16 mouse cellular contexts compared by ENCODE assay signal in the genomic region with DNA sequence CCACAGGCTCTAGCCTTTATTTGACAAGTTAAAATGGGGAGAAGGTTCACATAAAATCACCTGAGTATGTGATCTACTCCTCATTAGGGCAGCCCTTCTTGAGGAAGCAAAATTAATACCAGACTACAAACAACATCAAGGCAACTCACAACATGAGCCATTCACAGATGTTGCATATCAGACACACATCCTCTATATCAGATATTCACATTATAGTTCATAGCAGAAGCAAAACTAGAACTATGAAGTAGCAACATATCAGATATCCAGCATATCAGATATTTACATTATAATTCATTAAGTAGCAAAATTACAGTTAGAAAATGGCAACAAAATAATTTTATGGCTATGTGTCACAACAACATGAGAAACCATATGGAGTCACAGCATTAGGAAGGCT.
"Had no signal": no experiment of that assay in that cellular context is flagged by ENCODE, and none has a peak within 500 bp of the region (broad histone marks: within the 10 kb centered on the region; RNA-seq: fewer than 3 reads in every experiment).

No protein-coding gene starts in this region.

- DNase-seq: retina, postnatal 1 day; right cerebral cortex, adult 18-20 months; right cerebral cortex, postnatal 14 days; right cerebral cortex, postnatal 25 days; right cerebral cortex, postnatal 4 days; spleen, adult 18-20 months; thymus, adult 18-20 months; thymus, adult 2 months; thymus, postnatal 14 days; thymus, postnatal 25 days; thymus, postnatal 36 days; thymus, postnatal 4 days had no signal

- H3K4me1 ChIP-seq: neural tube, embryonic 13.5 days; neural tube, embryonic 15.5 days; stomach, embryonic 15.5 days had no signal

- H3K4me2 ChIP-seq: neural tube, embryonic 13.5 days; neural tube, embryonic 15.5 days; stomach, embryonic 15.5 days had no signal

- H3K27me3 ChIP-seq: neural tube, embryonic 13.5 days; neural tube, embryonic 15.5 days; stomach, embryonic 15.5 days had no signal

- H3K9ac ChIP-seq: neural tube, embryonic 13.5 days; neural tube, embryonic 15.5 days; stomach, embryonic 15.5 days had no signal

- H3K4me3 ChIP-seq: neural tube, embryonic 13.5 days; neural tube, embryonic 15.5 days; stomach, embryonic 15.5 days had no signal

- H3K9me3 ChIP-seq: neural tube, embryonic 13.5 days; neural tube, embryonic 15.5 days; stomach, embryonic 15.5 days had no signal

- H3K27ac ChIP-seq: neural tube, embryonic 13.5 days; neural tube, embryonic 15.5 days; stomach, embryonic 15.5 days; stomach, postnatal 0 days had no signal

- H3K36me3 ChIP-seq: neural tube, embryonic 13.5 days; neural tube, embryonic 15.5 days; stomach, embryonic 15.5 days had no signal
